Mouse (Mus musculus): ENCODE data around the gene Hes6. TPM values are rescaled to one million over a fixed set of nuclear protein-coding genes. Genes with fewer than 3 reads are reported as not detected.

The Hes6 gene
- polyA plus RNA-seq, 1 experiment = 200 TPM

DNA sequence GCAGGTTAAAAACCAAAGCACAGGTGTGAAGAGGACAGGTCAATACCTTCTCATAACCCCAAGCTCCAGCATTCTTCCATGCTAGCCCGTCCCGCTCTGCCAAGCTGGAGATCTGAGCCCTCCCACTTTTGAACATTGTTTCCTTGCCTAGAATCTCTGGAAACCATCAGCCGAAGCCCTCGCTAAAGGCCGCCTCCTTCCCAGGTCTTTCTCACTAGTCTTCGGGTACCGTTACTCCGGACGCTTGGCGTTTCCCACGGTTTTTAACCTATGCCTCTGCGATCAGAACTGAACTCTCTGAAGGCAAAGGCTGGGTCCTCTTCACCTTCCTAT is 15.9 kb downstream of the Hes6 start:
- 2% methylated on average over 12 of the region's 12 CpGs for WGBS
- no peak for DNase-seq
- Histone ChIP-seq H3K36me3 (ENCODE audit: control insufficient read depth, insufficient read depth, low read length) (peaks cover 3% of the 10 kb centered on the region), H3K4me1 (replicated peaks; ENCODE audit: control insufficient read depth, insufficient read depth, low read length) (peaks cover 9% of the 10 kb centered on the region), H3K4me3 (ENCODE audit: control insufficient read depth, insufficient read depth, low read length) (peak overlapping the region; percentile 68), H3K27ac (ENCODE audit: control insufficient read depth, insufficient read depth, low read length) (no peak overlapping the region), H3K27me3 (ENCODE audit: control insufficient read depth, insufficient read depth, low read length) (no peaks in the 10 kb centered on the region)
- TF ChIP-seq POLR2A (IDR thresholded peaks at IDR 0.05; ENCODE audit: control insufficient read depth, extremely low read depth, insufficient read depth, low read length, poor library complexity) (no peak), CTCF (IDR thresholded peaks at IDR 0.05; ENCODE audit: borderline replicate concordance, control insufficient read depth, extremely low read depth, insufficient read depth, low read length, poor library complexity) (no peak)

DNA sequence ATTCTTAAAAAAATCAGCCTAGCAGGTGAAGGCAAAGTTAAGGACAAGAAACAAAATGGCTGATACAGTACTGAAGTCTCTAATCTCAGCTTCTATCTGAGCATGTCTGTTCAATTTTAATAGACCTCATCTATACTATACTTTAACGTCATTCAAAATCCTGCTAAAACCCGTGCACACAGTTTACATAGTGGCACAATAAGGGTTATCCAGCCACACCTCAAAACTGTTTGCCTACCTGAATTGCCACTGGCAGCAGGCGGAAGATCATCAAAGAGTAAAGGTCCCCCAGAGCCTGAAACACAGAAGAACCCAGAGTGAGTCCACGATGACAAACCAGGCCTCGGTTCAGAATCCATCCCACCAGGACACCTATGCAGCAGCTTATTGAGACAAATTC is 23.5 kb downstream of the Hes6 start:
- Histone ChIP-seq H3K4me3 (ENCODE audit: control insufficient read depth, insufficient read depth, low read length) (no peak overlapping the region), H3K27me3 (ENCODE audit: control insufficient read depth, insufficient read depth, low read length) (no peaks in the 10 kb centered on the region), H3K4me1 (replicated peaks; ENCODE audit: control insufficient read depth, insufficient read depth, low read length) (0 out of 2 replicates have a peak, but pooled peaks cover 2% of the 10 kb centered on the region), H3K27ac (ENCODE audit: control insufficient read depth, insufficient read depth, low read length) (no peak overlapping the region), H3K36me3 (ENCODE audit: control insufficient read depth, insufficient read depth, low read length) (peaks cover 58% of the 10 kb centered on the region)
- WGBS = 99% methylated on average over 5 of the region's 5 CpGs
- no peak for DNase-seq
- TF ChIP-seq CTCF (IDR thresholded peaks at IDR 0.05; ENCODE audit: borderline replicate concordance, control insufficient read depth, extremely low read depth, insufficient read depth, low read length, poor library complexity) (no peak), POLR2A (IDR thresholded peaks at IDR 0.05; ENCODE audit: control insufficient read depth, extremely low read depth, insufficient read depth, low read length, poor library complexity) (no peak)

DNA sequence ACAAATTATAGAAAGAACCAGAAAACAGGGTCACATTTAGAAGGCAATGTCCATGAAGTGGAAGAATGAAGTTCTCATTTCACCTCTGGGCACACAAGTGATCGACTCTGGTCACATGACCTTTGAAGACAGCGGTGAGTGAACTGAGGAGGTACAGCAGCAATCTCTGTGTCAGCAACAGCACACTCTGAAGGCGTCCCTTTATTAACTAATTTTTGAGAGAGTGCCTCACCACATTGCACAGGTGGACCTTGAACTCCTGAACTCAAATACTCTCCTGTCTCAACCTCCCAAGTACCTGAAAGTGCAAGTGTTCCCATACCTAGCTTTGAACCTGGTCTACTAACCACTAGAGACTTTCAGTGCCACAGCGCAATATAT is 32.8 kb downstream of the Hes6 start:
- TF ChIP-seq CTCF (IDR thresholded peaks at IDR 0.05; ENCODE audit: borderline replicate concordance, control insufficient read depth, extremely low read depth, insufficient read depth, low read length, poor library complexity) (no peak), POLR2A (IDR thresholded peaks at IDR 0.05; ENCODE audit: control insufficient read depth, extremely low read depth, insufficient read depth, low read length, poor library complexity) (no peak)
- H3K4me1 ChIP-seq (replicated peaks; ENCODE audit: control insufficient read depth, insufficient read depth, low read length) = no peaks in the 10 kb centered on the region
- no peak overlapping the region for H3K4me3 ChIP-seq (ENCODE audit: control insufficient read depth, insufficient read depth, low read length)
- 96% methylated on average over 4 of the region's 4 CpGs for WGBS
- DNase-seq = no peak
- H3K27me3 ChIP-seq (ENCODE audit: control insufficient read depth, insufficient read depth, low read length) = no peaks in the 10 kb centered on the region
- peaks cover 88% of the 10 kb centered on the region for H3K36me3 ChIP-seq (ENCODE audit: control insufficient read depth, insufficient read depth, low read length)
- H3K27ac ChIP-seq (ENCODE audit: control insufficient read depth, insufficient read depth, low read length) = no peak overlapping the region

DNA sequence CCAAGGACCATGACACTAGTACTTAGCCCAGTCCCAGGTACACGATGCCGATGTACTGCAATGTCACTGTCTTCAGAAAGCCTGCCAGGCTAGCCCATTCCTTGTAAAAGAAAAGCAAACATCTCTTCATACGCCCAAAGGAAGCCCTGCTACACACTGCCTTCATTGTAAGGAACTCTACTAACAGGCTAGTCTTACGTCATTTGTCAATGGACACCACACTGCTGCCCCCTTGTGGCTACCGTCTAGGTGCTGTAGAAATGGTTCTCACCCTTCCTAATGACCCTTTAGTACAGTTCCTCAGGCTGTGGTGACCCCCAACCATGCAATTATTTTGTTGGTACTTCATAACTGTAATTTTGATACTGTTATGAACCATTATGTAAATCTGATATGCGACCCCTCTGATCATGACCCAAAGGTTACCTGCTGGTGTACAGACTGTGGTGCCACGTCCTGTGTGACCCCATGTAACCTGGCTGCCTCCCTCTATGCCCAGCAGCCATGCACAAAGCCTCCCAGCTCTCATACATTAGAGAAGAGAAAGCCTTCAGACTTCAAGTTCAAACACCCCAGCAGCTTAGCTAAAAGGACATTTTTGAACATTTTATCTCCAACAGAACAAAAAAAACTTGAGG is 33.3 kb downstream of the Hes6 start:
- H3K4me3 ChIP-seq (ENCODE audit: control insufficient read depth, insufficient read depth, low read length) = no peak overlapping the region
- no peaks in the 10 kb centered on the region for H3K4me1 ChIP-seq (replicated peaks; ENCODE audit: control insufficient read depth, insufficient read depth, low read length)
- no peaks in the 10 kb centered on the region for H3K27me3 ChIP-seq (ENCODE audit: control insufficient read depth, insufficient read depth, low read length)
- TF ChIP-seq POLR2A (IDR thresholded peaks at IDR 0.05; ENCODE audit: control insufficient read depth, extremely low read depth, insufficient read depth, low read length, poor library complexity) (no peak), CTCF (IDR thresholded peaks at IDR 0.05; ENCODE audit: borderline replicate concordance, control insufficient read depth, extremely low read depth, insufficient read depth, low read length, poor library complexity) (no peak)
- H3K36me3 ChIP-seq (ENCODE audit: control insufficient read depth, insufficient read depth, low read length) = peaks cover 89% of the 10 kb centered on the region
- H3K27ac ChIP-seq (ENCODE audit: control insufficient read depth, insufficient read depth, low read length) = no peak overlapping the region
- WGBS = 77% methylated on average over 7 of the region's 7 CpGs
- DNase-seq = peak; percentile 67

DNA sequence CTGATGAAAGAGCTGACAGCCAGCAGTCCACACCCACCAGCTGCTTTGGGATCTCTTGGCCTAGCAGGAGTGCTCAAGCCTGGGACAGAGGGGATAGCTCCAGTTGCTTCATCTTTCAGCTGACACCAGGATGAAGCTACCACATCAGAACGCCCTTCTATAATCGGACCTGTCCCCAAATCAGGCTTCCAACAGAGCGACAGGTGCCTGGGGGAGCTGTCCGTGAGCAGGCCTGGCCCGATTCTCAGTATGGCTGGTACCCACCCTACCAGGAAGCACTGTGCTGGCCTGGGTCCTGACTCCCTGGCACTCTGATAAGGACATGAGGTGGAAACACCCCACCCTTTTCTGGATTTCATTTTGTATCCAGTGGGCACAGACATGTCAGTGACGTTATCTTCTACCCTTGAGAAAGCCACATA is 40.4 kb downstream of the Hes6 start:
- no peak for DNase-seq
- Histone ChIP-seq H3K4me1 (replicated peaks; ENCODE audit: control insufficient read depth, insufficient read depth, low read length) (no peaks in the 10 kb centered on the region), H3K4me3 (ENCODE audit: control insufficient read depth, insufficient read depth, low read length) (no peak overlapping the region), H3K27ac (ENCODE audit: control insufficient read depth, insufficient read depth, low read length) (no peak overlapping the region), H3K27me3 (ENCODE audit: control insufficient read depth, insufficient read depth, low read length) (no peaks in the 10 kb centered on the region), H3K36me3 (ENCODE audit: control insufficient read depth, insufficient read depth, low read length) (peaks cover 60% of the 10 kb centered on the region)
- WGBS = 96% methylated on average over 6 of the region's 6 CpGs
- TF ChIP-seq CTCF (IDR thresholded peaks at IDR 0.05; ENCODE audit: borderline replicate concordance, control insufficient read depth, extremely low read depth, insufficient read depth, low read length, poor library complexity) (no peak), POLR2A (IDR thresholded peaks at IDR 0.05; ENCODE audit: control insufficient read depth, extremely low read depth, insufficient read depth, low read length, poor library complexity) (no peak)

DNA sequence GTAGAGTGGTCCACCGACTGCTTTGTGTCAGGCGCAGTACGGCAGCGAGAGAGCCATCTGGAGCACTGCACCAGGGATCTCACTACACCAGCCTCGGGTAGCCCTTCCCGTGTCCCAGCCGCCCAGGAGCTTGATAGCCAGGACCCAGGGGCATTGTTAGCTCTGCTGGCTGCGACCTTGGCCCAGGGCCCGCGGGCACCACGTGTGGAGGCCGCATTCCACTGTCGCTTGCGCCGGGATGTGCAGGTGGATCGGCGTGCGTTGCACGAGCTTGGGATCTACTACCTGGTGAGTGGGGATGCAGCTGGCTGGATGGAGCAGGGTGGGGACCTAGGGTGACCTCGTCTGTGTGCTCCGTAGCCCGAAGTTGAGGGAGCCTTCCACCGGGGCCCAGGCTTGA is 43.8 kb downstream of the Hes6 start:
- TF ChIP-seq POLR2A (IDR thresholded peaks at IDR 0.05; ENCODE audit: control insufficient read depth, extremely low read depth, insufficient read depth, low read length, poor library complexity) = no peak
- no peak for TF ChIP-seq CTCF (IDR thresholded peaks at IDR 0.05; ENCODE audit: borderline replicate concordance, control insufficient read depth, extremely low read depth, insufficient read depth, low read length, poor library complexity)
- DNase-seq = no peak
- Histone ChIP-seq H3K4me1 (replicated peaks; ENCODE audit: control insufficient read depth, insufficient read depth, low read length) (peaks cover 10% of the 10 kb centered on the region), H3K4me3 (ENCODE audit: control insufficient read depth, insufficient read depth, low read length) (no peak overlapping the region), H3K36me3 (ENCODE audit: control insufficient read depth, insufficient read depth, low read length) (peaks cover 28% of the 10 kb centered on the region), H3K27me3 (ENCODE audit: control insufficient read depth, insufficient read depth, low read length) (no peaks in the 10 kb centered on the region), H3K27ac (ENCODE audit: control insufficient read depth, insufficient read depth, low read length) (no peak overlapping the region)
- 93% methylated on average over 23 of the region's 23 CpGs for WGBS

DNA sequence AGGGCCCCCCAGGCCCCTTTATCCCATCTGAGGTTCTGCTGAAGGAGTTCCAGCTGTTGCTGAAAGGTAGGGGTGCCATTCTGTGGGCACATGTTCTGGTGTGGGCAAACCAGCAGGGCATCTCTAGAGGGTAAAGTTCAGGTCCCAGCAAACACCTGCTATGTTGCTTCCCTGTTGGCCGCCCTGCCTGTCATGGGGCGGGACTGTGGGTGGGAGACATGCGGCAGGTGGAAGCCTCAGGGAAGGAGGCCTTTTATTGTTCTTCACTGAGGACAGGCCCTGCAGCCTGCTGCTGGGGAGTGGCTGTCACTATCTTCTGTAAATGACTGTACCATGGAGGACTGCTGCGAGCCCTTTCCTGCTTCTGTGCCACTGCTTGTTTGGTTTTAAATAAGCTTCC is 44.4 kb downstream of the Hes6 start:
- no peak for DNase-seq
- H3K4me1 ChIP-seq (replicated peaks; ENCODE audit: control insufficient read depth, insufficient read depth, low read length) = peaks cover 10% of the 10 kb centered on the region
- no peak for TF ChIP-seq CTCF (IDR thresholded peaks at IDR 0.05; ENCODE audit: borderline replicate concordance, control insufficient read depth, extremely low read depth, insufficient read depth, low read length, poor library complexity)
- TF ChIP-seq POLR2A (IDR thresholded peaks at IDR 0.05; ENCODE audit: control insufficient read depth, extremely low read depth, insufficient read depth, low read length, poor library complexity) = no peak
- H3K4me3 ChIP-seq (ENCODE audit: control insufficient read depth, insufficient read depth, low read length) = no peak overlapping the region
- H3K27me3 ChIP-seq (ENCODE audit: control insufficient read depth, insufficient read depth, low read length) = no peaks in the 10 kb centered on the region
- no peak overlapping the region for H3K27ac ChIP-seq (ENCODE audit: control insufficient read depth, insufficient read depth, low read length)
- 73% methylated on average over 4 of the region's 4 CpGs for WGBS
- H3K36me3 ChIP-seq (ENCODE audit: control insufficient read depth, insufficient read depth, low read length) = peaks cover 22% of the 10 kb centered on the region
